34 mouse cellular contexts compared by ENCODE assay signal in genomic region chr1:60820981-60821380, GRCm38 (mm10).
"Had no signal": no experiment of that assay in that cellular context is flagged by ENCODE, and none has a peak within 500 bp of the region (broad histone marks: within the 10 kb centered on the region; RNA-seq: fewer than 3 reads in every experiment).

No protein-coding gene starts in this region.

- DNase-seq: heart, postnatal 10 days; heart, postnatal 14 days; heart, postnatal 36 days; heart, postnatal 4 days; kidney, adult 11 months; kidney, adult 18-20 months; kidney, adult 2 months; kidney, adult 8-10 months; kidney, adult 9 months; kidney, postnatal 10 days; kidney, postnatal 14 days; kidney, postnatal 25 days; kidney, postnatal 36 days; kidney, postnatal 4 days; layer of hippocampus, adult 9-11 months; layer of hippocampus, postnatal 36 days had no signal

- H3K4me3 ChIP-seq: heart, embryonic 10.5 days; heart, embryonic 12.5 days; heart, embryonic 13.5 days; heart, embryonic 15.5 days; hindbrain, embryonic 10.5 days; hindbrain, embryonic 12.5 days; hindbrain, embryonic 13.5 days; hindbrain, embryonic 15.5 days; intestine, embryonic 15.5 days; kidney, embryonic 15.5 days; layer of hippocampus, adult 2 months had no signal

- ATAC-seq: hindbrain, embryonic 16.5 days; hindbrain, postnatal 0 days; inflammation-experienced regulatory T-cells, adult 6 months; intestine, embryonic 15.5 days; intestine, embryonic 16.5 days; intestine, postnatal 0 days had no signal

- H3K27ac ChIP-seq: heart, embryonic 10.5 days; heart, embryonic 13.5 days; heart, embryonic 15.5 days; hindbrain, embryonic 10.5 days; hindbrain, embryonic 12.5 days; hindbrain, embryonic 13.5 days; hindbrain, embryonic 14.5 days; hindbrain, embryonic 15.5 days; hindbrain, postnatal 0 days; intestine, embryonic 15.5 days; kidney, embryonic 15.5 days; kidney, postnatal 0 days; layer of hippocampus, adult 2 months had no signal

- H3K4me1 ChIP-seq: hindbrain, embryonic 10.5 days; hindbrain, embryonic 12.5 days; hindbrain, embryonic 15.5 days had no signal

- H3K36me3 ChIP-seq: heart, embryonic 10.5 days; heart, embryonic 12.5 days; heart, embryonic 13.5 days; heart, embryonic 15.5 days; hindbrain, embryonic 10.5 days; hindbrain, embryonic 12.5 days; hindbrain, embryonic 13.5 days; hindbrain, embryonic 15.5 days; intestine, embryonic 15.5 days; kidney, embryonic 15.5 days had no signal

- H3K27me3 ChIP-seq: heart, embryonic 12.5 days; heart, embryonic 13.5 days; heart, embryonic 15.5 days; hindbrain, embryonic 12.5 days; hindbrain, embryonic 13.5 days; hindbrain, embryonic 15.5 days; intestine, embryonic 15.5 days; kidney, embryonic 15.5 days had no signal
